Mouse (Mus musculus) heart, embryonic 15.5 days (tissue): ENCODE results near the gene Emx1. TPM values are rescaled to one million over a fixed set of nuclear protein-coding genes. Genes with fewer than 3 reads are reported as not detected.
"Not testable (repeated sequence)": the region's sequence is repeated elsewhere in the genome, so short reads cannot be mapped to it uniquely, and the experiment has no call there.

Experiments used
- ATAC-seq: fragments of 200-750 bp; cut with Nextera tagmentation; replicated peaks from 2 replicates; pipeline ENCODE4 v1.8.0; 2017; ENCODE audit warnings: low read depth, moderate TSS enrichment; ENCODE audit not compliant: insufficient number of reproducible peaks, insufficient read depth, low FRiP score
- H3K27ac ChIP-seq: fragments of 300-500 bp; sonication (generic); 2 replicates; pipeline ENCODE4 v1.5.1; 2015; ENCODE audit warnings: mild to moderate bottlenecking, inconsistent platforms
- H3K27me3 ChIP-seq: fragments of 300-500 bp; sonication (generic); 2 replicates; pipeline ENCODE4 v1.6.1; 2015; ENCODE audit warnings: inconsistent platforms
- H3K36me3 ChIP-seq: fragments of 300-500 bp; sonication (generic); 2 replicates; pipeline ENCODE4 v1.6.1; 2015; ENCODE audit warnings: mild to moderate bottlenecking, inconsistent platforms
- H3K4me1 ChIP-seq: fragments of 300-500 bp; sonication (generic); replicated peaks from 2 replicates; pipeline ENCODE4 v1.6.1; 2015; ENCODE audit warnings: inconsistent platforms
- H3K4me2 ChIP-seq: fragments of 300-500 bp; sonication (generic); 2 replicates; pipeline ENCODE4 v1.6.1; 2015; ENCODE audit warnings: inconsistent platforms, mild to moderate bottlenecking, moderate library complexity
- H3K4me3 ChIP-seq: fragments of 300-500 bp; sonication (generic); 2 replicates; pipeline ENCODE4 v1.5.1; 2015; ENCODE audit warnings: mild to moderate bottlenecking, inconsistent platforms
- H3K9ac ChIP-seq: fragments of 300-500 bp; sonication (generic); 2 replicates; pipeline ENCODE4 v1.6.1; 2015; ENCODE audit warnings: mild to moderate bottlenecking, inconsistent platforms
- H3K9me3 ChIP-seq: fragments of 300-500 bp; sonication (generic); replicated peaks from 2 replicates; pipeline ENCODE4 v1.6.1; 2016; ENCODE audit warnings: inconsistent platforms
- WGBS: fragments of 180-500 bp; shearing (Covaris S2); methylation state at CpG from one replicate; pipeline ENCODE4 v1.1.7; 2015; ENCODE audit warnings: mixed read lengths; 5-methylcytosine and 5-hydroxymethylcytosine counted together
- polyA plus RNA-seq: library from polyadenylated mRNA; unstranded; fragments of >200 nt; fragmentation: Nextera tagmentation; extraction: Ambion mirVana; gene quantifications from 2 replicates; pipeline ENCODE4 v1.2.1, GENCODE M21; 2015

The Emx1 gene
- polyA plus RNA-seq = not detected in 2 replicates

DNA sequence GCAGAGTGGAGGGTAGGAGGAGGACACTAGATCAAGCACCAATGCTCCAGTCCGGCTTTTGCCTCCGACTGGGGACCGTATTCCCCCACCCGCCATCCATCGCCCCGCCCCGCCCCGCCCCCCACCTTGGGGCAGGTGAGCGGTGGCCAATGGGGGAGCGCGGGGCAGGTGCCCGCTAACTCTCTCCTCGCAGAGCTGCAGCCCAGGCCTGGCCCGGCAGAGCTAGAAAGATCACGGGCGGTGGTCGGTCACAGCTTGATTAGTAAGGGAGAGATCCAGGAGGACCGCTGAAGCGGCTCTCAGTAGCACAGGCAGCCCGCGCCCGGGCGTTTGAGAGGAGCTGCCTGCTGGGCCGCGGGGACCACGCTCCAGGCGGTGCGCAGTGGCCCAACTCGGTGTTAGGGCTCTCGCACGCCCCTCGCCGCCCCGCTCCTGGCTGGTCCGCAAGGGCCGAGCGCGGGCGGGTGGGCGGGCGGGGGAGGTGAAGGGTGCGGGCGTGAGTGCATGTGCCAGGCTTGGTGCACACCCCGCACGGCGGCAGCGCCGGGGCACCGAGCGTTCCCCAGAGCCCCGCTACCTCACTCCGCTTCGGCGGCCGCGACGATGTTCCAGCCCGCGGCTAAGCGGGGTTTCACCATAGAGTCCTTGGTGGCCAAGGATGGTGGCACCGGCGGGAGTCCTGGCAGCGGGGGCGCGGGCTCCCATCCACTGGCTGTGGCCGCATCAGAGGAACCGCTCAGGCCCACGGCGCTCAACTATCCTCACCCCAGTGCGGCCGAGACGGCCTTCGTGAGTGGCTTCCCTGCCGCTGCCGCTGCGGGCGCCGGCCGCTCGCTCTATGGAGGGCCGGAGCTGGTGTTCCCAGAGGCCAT lies at the start of gene Emx1:
Emx1 (plus strand) TSS at position 99 of the 872 bp plus-strand sequence.
- no peak within 1 kb of the TSS for H3K27ac ChIP-seq
- WGBS = under 1% methylated on average over 81 of the region's 81 CpGs
- ATAC-seq = 0 out of 2 replicates have a peak, but pooled peaks have one; percentile 18
- H3K9me3 ChIP-seq = no peaks in the 10 kb centered on the region
- H3K27me3 ChIP-seq = peaks cover 90% of the 10 kb centered on the region
- peaks cover 39% of the 10 kb centered on the region for H3K4me1 ChIP-seq
- H3K4me2 ChIP-seq = peak within 1 kb of the TSS; percentile 80
- no peak within 1 kb of the TSS; the same call in 1 of the 2 replicates for H3K9ac ChIP-seq
- H3K4me3 ChIP-seq = peak within 1 kb of the TSS; percentile 48
- H3K36me3 ChIP-seq = no peaks in the 10 kb centered on the region

DNA sequence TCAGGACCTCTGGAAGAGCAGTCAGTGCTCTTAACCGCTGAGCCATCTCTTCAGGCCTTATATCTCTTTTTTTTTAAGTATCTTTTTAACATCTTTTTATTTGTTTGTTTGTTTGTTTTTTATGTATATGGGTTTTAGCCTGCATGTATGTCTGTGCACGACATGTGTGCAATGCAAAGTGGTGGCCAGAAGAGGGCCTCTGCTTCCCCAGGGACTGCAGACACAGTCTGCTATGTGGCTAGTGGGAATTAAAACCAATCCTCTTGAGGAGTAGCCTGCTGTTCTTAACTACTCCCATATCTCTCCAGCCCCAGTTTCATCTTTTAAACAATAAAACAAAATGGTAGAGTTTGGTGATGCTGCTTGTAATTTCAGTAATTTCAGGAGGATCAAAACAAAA lies 47.7 kb upstream of the Emx1 start:
- H3K4me3 ChIP-seq = no peak overlapping the region
- H3K27ac ChIP-seq = no peak overlapping the region
- no peaks in the 10 kb centered on the region for H3K9me3 ChIP-seq
- H3K9ac ChIP-seq = no peak overlapping the region
- no peak overlapping the region for H3K4me2 ChIP-seq
- H3K27me3 ChIP-seq = no peaks in the 10 kb centered on the region
- 92% methylated on average over 2 of the region's 2 CpGs for WGBS
- peaks cover 12% of the 10 kb centered on the region for H3K4me1 ChIP-seq
- peaks cover 2% of the 10 kb centered on the region; the same call in 1 of the 2 replicates for H3K36me3 ChIP-seq
- ATAC-seq = no peak

DNA sequence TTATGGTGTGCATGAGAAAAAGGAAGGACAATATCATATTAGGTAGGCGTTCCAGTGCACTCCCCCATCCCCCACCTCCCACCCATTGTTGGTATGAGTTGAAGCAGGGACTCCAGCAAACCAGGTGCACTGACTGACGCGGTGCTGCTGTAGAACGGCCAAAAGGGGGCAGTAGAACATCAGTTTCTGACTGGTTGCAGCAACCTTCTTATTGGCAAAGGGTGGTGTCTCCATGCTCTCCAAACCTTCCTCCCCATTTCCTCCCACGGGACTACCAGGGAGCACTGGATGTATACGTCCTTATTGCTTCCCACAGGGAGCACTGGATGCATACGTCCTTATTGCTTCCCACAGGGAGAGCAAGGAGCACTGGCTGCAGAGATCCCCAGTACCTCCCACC lies 46.2 kb upstream of the Emx1 start:
- H3K9ac ChIP-seq, H3K36me3 ChIP-seq, H3K4me3 ChIP-seq, H3K4me2 ChIP-seq, H3K27me3 ChIP-seq, H3K27ac ChIP-seq, ATAC-seq, H3K9me3 ChIP-seq: not testable (repeated sequence)
- 7% methylated on average over 7 of the region's 7 CpGs for WGBS
- H3K4me1 ChIP-seq = peaks cover 12% of the 10 kb centered on the region

DNA sequence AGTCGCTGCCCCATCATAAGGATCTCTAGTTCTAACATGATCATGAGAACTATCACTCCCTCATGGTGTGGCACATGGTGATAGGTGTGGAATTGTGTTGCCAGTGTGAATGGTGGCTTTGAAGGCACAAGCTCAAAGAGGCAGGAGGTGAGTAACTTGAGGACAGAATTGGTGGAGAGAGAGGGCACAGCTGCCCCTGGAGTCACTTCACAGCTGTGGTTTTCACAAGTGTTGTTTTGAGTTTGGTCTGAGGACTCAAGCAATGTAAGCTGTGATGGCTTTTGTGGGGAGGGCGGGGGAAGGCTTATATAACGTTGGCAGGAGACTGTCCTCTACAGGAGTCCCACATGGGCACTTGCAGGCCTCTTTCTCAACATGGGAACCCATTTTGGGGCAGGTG lies 42.8 kb upstream of the Emx1 start:
- no peak overlapping the region for H3K9ac ChIP-seq
- 0 out of 2 replicates have a peak, but pooled peaks cover 7% of the 10 kb centered on the region for H3K27me3 ChIP-seq
- no peak overlapping the region for H3K4me2 ChIP-seq
- no peaks in the 10 kb centered on the region for H3K4me1 ChIP-seq
- H3K4me3 ChIP-seq = no peak overlapping the region
- ATAC-seq = no peak
- H3K36me3 ChIP-seq = no peaks in the 10 kb centered on the region
- 60% methylated on average over 3 of the region's 3 CpGs for WGBS
- H3K9me3 ChIP-seq = no peaks in the 10 kb centered on the region
- H3K27ac ChIP-seq = no peak overlapping the region

DNA sequence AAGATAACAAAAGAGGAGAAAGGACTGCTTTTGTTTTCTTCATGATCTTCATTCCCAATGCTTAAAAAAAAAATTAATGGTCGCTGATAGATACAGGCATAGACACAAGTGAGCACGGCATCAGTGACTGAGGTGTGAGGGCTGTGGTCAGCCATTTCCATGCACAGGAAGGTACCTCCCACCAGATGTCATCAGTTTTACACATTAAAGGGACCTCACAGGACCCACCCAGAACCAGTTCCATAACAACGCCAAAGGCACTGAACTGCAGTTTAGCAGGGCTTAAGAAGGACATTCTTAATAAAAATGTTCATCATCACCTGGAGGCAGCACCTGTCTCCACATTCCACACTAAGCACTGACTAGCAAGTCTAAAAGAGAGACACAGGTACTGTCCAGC lies 39.6 kb upstream of the Emx1 start:
- no peak overlapping the region for H3K4me3 ChIP-seq
- no peaks in the 10 kb centered on the region for H3K9me3 ChIP-seq
- no peaks in the 10 kb centered on the region for H3K4me1 ChIP-seq
- no peak overlapping the region for H3K9ac ChIP-seq
- 46% methylated on average over 3 of the region's 3 CpGs for WGBS
- H3K36me3 ChIP-seq = no peaks in the 10 kb centered on the region
- no peak overlapping the region for H3K4me2 ChIP-seq
- no peak for ATAC-seq
- no peak overlapping the region for H3K27ac ChIP-seq
- H3K27me3 ChIP-seq = 0 out of 2 replicates have a peak, but pooled peaks cover 7% of the 10 kb centered on the region

DNA sequence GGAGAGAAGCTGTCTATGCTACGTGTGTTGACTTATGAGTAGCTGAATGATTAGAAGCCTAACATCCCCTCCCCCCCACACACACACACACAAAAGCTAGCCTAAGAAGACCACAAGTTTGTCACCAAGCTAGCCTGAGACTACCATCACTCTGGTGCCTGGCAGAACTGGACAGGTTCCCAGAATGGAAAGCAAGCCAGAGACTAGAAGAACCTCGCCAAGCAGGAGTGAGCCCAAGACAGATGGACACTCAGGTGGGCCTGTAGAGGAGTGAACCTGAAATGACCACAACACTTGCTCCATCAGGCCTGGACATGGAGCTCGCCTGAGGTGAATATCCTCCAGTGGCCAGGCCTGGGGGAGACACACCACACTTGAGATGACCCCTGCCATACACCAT lies 36.9 kb upstream of the Emx1 start:
- 0 out of 2 replicates have a peak, but pooled peaks cover under 1% of the 10 kb centered on the region for H3K27me3 ChIP-seq
- no peaks in the 10 kb centered on the region for H3K36me3 ChIP-seq
- ATAC-seq = no peak
- H3K9me3 ChIP-seq = no peaks in the 10 kb centered on the region
- H3K4me3 ChIP-seq = no peak overlapping the region
- no peak overlapping the region for H3K4me2 ChIP-seq
- no peak overlapping the region for H3K27ac ChIP-seq
- H3K9ac ChIP-seq = no peak overlapping the region
- 54% methylated on average over 3 of the region's 3 CpGs for WGBS
- peaks cover 7% of the 10 kb centered on the region for H3K4me1 ChIP-seq

DNA sequence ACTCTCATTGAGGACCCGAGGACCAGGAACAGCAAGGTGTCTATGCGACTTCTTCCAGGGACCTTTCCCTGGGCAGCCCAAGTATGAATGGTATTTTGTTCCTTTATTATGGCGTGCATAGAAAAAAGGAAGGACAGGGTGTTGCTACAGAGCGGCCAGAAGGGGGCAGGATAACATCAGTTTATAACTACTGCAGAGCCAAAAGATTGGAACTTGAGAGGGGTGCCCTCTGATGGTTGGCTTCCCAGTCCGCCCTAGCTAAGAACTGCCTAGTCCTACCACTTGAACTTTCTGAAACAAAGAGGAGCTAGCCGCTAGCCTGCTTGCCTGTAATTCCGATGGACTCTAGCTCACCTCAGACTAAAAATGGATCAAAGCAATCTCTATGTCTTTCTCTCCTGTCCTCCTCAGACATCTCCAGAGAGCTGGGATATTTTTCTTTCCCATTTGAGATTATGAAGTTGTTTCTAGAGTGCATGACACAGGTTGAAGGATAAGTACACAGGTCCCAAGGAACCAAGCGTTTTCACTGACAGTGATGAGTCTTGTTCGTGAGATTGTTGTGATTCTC lies 33.2 kb upstream of the Emx1 start:
- 10% methylated on average over 9 of the region's 9 CpGs for WGBS
- H3K27ac ChIP-seq = no peak overlapping the region
- no peaks in the 10 kb centered on the region for H3K36me3 ChIP-seq
- H3K4me3 ChIP-seq = no peak overlapping the region
- H3K4me1 ChIP-seq = peaks cover 7% of the 10 kb centered on the region
- no peaks in the 10 kb centered on the region for H3K27me3 ChIP-seq
- H3K9ac ChIP-seq = no peak overlapping the region
- ATAC-seq = no peak; the same call in 1 of the 2 replicates
- no peaks in the 10 kb centered on the region for H3K9me3 ChIP-seq
- no peak overlapping the region for H3K4me2 ChIP-seq

DNA sequence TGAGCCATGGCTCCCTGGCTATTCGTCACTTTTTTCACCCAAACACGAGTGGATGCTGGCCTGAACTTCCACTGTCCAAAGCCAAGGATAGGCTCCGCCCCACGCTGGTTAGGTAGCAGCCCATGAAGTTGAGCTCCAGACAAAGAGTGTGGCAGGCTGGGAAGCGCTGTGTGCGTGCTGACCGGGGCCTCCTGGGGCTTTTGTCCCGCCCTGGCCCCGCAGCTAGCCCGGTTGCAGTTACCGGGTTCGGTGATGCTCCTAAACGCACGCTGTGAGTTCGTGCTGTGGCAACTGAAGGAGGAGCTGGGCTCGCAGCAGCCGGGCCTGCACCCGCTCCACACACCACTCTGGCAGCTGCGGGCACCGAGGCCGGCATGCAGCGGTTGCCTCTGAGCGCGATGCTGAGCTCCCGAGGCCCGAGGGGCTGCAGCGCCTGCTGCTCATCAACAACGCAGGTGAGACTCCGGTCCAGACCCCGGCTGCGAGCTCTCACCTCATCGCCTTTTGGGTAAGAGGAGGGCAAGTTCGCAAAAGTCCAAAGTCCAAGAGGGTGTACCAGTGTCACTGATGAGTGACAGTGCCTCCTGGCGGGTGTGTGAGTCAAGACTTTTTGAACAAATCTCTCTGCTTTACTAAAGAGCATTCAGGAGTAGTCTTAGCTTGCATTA lies 32.2 kb upstream of the Emx1 start:
- Histone ChIP-seq H3K27me3 (no peaks in the 10 kb centered on the region), H3K4me3 (peak overlapping the region; percentile 54), H3K9me3 (no peaks in the 10 kb centered on the region), H3K27ac (peak overlapping the region; percentile 14; the same call in 1 of the 2 replicates), H3K36me3 (no peaks in the 10 kb centered on the region), H3K4me2 (peak overlapping the region; percentile 90), H3K9ac (peak overlapping the region; percentile 53), H3K4me1 (peaks cover 7% of the 10 kb centered on the region)
- ATAC-seq = no peak; the same call in 1 of the 2 replicates
- WGBS = 2% methylated on average over 34 of the region's 34 CpGs

DNA sequence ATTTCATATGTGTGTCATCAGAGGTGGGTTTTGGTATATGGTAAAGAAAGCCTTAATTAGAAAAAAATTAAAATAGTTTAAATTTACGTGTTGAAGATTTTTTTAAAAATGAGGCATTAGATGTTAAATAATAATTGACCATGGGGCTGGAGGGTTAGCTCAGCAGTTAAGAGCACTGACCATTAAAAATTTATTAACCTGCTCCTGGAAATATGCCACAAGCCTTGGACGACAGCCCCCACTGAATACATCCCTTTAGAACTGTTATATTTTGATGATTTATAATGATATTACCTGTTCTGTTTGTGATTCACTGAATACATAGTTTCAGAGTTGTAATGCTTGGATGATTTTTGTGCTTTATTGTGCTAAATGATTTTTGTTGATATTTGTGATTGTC lies 30.7 kb upstream of the Emx1 start:
- H3K4me3 ChIP-seq, ATAC-seq, H3K27me3 ChIP-seq, H3K4me2 ChIP-seq, H3K27ac ChIP-seq, H3K36me3 ChIP-seq, H3K9ac ChIP-seq, H3K4me1 ChIP-seq, H3K9me3 ChIP-seq: not testable (repeated sequence)
- 64% methylated on average over 2 of the region's 2 CpGs for WGBS

DNA sequence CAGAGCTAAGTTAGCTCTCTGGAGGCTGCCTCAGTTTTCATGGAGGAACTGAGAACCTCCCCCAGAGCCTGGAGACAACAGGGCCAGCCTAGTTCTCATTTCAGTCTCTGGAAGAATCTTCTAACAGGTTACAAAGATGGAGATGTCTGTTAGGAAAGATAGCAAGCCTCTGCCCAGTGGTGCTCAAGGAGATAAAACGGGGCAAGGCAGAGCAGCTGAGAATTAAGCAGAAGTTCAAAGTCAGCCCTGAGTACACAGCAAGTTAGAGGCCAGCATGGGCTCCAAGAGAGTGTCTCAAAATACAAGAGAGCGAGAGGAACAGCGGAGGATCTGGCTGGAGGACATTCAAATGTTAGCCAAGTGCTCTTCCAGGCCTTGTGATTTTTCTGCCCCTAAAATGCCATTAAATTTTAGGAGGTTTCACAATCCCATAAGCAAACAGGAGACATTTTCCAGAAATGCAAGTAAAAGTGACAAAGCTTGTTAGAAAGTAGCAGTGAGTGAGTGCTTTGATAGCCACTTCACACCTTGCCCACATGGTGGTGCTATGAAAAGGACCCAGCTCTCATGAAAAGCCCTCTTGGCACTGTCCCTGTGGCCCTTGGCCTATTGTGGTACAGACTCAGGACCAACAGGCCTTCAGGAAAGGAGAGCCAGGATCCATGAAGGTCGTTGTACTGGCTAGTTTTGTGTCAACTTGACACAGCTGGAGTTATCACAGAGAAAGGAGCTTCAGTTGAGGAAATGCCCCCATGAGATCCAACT lies 29.0 kb upstream of the Emx1 start:
- H3K36me3 ChIP-seq = not testable (repeated sequence)

More for the DNA sequence above, 29.0 kb upstream of the Emx1 start:
- 70% methylated on average over 4 of the region's 4 CpGs for WGBS
- not testable (repeated sequence) for H3K4me2 ChIP-seq, H3K9ac ChIP-seq, H3K9me3 ChIP-seq, H3K4me1 ChIP-seq, ATAC-seq, H3K4me3 ChIP-seq, H3K27ac ChIP-seq, H3K27me3 ChIP-seq
